Mouse (Mus musculus): Measurements from ENCODE around the gene Fam222a. TPM values are rescaled to one million over a fixed set of nuclear protein-coding genes. Genes with fewer than 3 reads are reported as not detected.
A peak's percentile ranks its signal among the peaks of the same experiment; 100 is the strongest.

The Fam222a gene
- total RNA-seq, 2 experiments from 2014 or later: 0.34 TPM; not detected in 1

GRCm38 (mm10) chr5:114581486-114581885 is 13.7 kb downstream of the Fam222a start:
- ATAC-seq (replicated peaks; ENCODE audit: poor library complexity, severe bottlenecking): no peak

GRCm38 (mm10) chr5:114583046-114583445 is 15.2 kb downstream of the Fam222a start:
- no peak for ATAC-seq (replicated peaks; ENCODE audit: poor library complexity, severe bottlenecking)

- no peak for ATAC-seq (replicated peaks; ENCODE audit: poor library complexity, severe bottlenecking)
These were observed 15.8 kb downstream of the Fam222a start for GRCm38 (mm10) chr5:114583490-114584175.

GRCm38 (mm10) chr5:114584293-114585104 is 16.7 kb downstream of the Fam222a start:
- no peak for ATAC-seq (replicated peaks; ENCODE audit: poor library complexity, severe bottlenecking)

GRCm38 (mm10) chr5:114585682-114586081 is 17.9 kb downstream of the Fam222a start:
- no peak for ATAC-seq (replicated peaks; ENCODE audit: poor library complexity, severe bottlenecking)

- ATAC-seq (replicated peaks; ENCODE audit: poor library complexity, severe bottlenecking): peak; percentile 76
These were observed 20.1 kb downstream of the Fam222a start for GRCm38 (mm10) chr5:114587908-114588307.

- no peak for ATAC-seq (replicated peaks; ENCODE audit: poor library complexity, severe bottlenecking)
These were observed 20.6 kb downstream of the Fam222a start for GRCm38 (mm10) chr5:114588416-114588815.

- no peak for ATAC-seq (replicated peaks; ENCODE audit: poor library complexity, severe bottlenecking)
These were observed 21.2 kb downstream of the Fam222a start for GRCm38 (mm10) chr5:114589026-114589425.

GRCm38 (mm10) chr5:114589454-114589853 is 21.6 kb downstream of the Fam222a start:
- ATAC-seq (replicated peaks; ENCODE audit: poor library complexity, severe bottlenecking): no peak

GRCm38 (mm10) chr5:114590043-114590913 is 22.5 kb downstream of the Fam222a start:
- no peak for ATAC-seq (replicated peaks; ENCODE audit: poor library complexity, severe bottlenecking)

- ATAC-seq (replicated peaks; ENCODE audit: poor library complexity, severe bottlenecking): no peak
These were observed 23.3 kb downstream of the Fam222a start for GRCm38 (mm10) chr5:114591151-114591561.

GRCm38 (mm10) chr5:114592463-114593160 is 24.8 kb downstream of the Fam222a start:
- no peak for ATAC-seq (replicated peaks; ENCODE audit: poor library complexity, severe bottlenecking)

GRCm38 (mm10) chr5:114593161-114593821 is 25.5 kb downstream of the Fam222a start:
- no peak for ATAC-seq (replicated peaks; ENCODE audit: poor library complexity, severe bottlenecking)

- ATAC-seq (replicated peaks; ENCODE audit: poor library complexity, severe bottlenecking): no peak
These were observed 26.1 kb downstream of the Fam222a start for GRCm38 (mm10) chr5:114593949-114594348.

GRCm38 (mm10) chr5:114594741-114595241 is 27.0 kb downstream of the Fam222a start:
- ATAC-seq (replicated peaks; ENCODE audit: poor library complexity, severe bottlenecking): peak; percentile 78

GRCm38 (mm10) chr5:114596604-114597003 is 28.8 kb downstream of the Fam222a start:
- peak; percentile 56 for ATAC-seq (replicated peaks; ENCODE audit: poor library complexity, severe bottlenecking)

GRCm38 (mm10) chr5:114597222-114597621 is 29.4 kb downstream of the Fam222a start:
- peak; percentile 22 for ATAC-seq (replicated peaks; ENCODE audit: poor library complexity, severe bottlenecking)

- ATAC-seq (replicated peaks; ENCODE audit: poor library complexity, severe bottlenecking): no peak
These were observed 29.8 kb downstream of the Fam222a start for GRCm38 (mm10) chr5:114597652-114598051.

GRCm38 (mm10) chr5:114602012-114602411 is 34.2 kb downstream of the Fam222a start:
- no peak for ATAC-seq (replicated peaks; ENCODE audit: poor library complexity, severe bottlenecking)

Measured in granulocyte monocyte progenitor cell, adult 5-6 weeks (primary cell).